Mouse (Mus musculus): ENCODE results near the gene Gm20825. TPM values are rescaled to one million over a fixed set of nuclear protein-coding genes. Genes with fewer than 3 reads are reported as not detected.

The Gm20825 gene
- not detected in 2 replicates for polyA plus RNA-seq (2015; fragmentation: Nextera tagmentation; extraction: Ambion mirVana)

GRCm38 (mm10) chrY:8071407-8071806 lies at the start of gene Gm20825:
Gene Gm20825 (minus strand): TSS chrY:8071507.

Other genes starting within 250 kb of the Gm20825 start
- gene Gm29049, start 74.3 kb downstream of the Gm20825 start, polyA plus RNA-seq (2015; fragmentation: Nextera tagmentation; extraction: Ambion mirVana) = not detected in 2 replicates
- gene Gm20824, start 186.4 kb upstream of the Gm20825 start, polyA plus RNA-seq (2015; fragmentation: Nextera tagmentation; extraction: Ambion mirVana) = not detected in 2 replicates

Data from urinary bladder, postnatal 0 days (tissue).